Mouse (Mus musculus): Measurements from ENCODE around the gene Endog.
A peak's percentile ranks its signal among the peaks of the same experiment; 100 is the strongest.
"Not testable (repeated sequence)": the region's sequence is repeated elsewhere in the genome, so short reads cannot be mapped to it uniquely, and the experiment has no call there.

Endog gene

DNA sequence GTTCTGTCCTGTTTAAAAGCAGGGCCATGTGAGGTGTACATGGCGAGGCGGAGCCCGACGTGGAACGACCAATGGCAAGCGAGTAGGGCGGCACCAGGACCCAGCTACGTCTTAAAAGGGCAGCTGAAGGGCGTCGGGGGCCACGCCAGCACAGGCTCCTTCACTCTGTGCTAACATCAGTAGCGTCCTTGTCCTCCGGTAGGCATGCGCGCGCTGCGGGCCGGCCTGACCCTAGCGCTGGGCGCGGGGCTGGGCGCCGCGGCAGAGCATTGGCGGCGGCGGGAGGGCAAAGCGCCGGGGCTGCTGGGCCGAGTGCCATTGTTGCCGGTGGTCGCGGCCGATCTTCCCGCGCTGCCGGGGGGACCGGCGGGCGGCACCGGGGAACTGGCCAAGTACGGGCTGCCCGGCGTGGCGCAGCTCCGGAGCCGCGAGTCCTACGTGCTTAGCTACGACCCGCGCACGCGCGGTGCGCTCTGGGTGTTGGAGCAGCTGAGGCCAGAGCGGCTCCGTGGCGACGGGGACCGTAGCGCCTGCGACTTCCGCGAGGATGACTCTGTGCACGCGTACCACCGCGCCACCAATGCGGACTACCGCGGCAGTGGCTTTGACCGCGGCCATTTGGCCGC is at the start of gene Endog:
Gene Endog, plus strand, starts transcription at position 123 of the 626 bp plus-strand sequence.
- peak; percentile 93 for DNase-seq

- DNase-seq: no peak
These were observed 48.5 kb upstream of the Endog start for GRCm38 (mm10) chr2:30122766-30123165.

DNA sequence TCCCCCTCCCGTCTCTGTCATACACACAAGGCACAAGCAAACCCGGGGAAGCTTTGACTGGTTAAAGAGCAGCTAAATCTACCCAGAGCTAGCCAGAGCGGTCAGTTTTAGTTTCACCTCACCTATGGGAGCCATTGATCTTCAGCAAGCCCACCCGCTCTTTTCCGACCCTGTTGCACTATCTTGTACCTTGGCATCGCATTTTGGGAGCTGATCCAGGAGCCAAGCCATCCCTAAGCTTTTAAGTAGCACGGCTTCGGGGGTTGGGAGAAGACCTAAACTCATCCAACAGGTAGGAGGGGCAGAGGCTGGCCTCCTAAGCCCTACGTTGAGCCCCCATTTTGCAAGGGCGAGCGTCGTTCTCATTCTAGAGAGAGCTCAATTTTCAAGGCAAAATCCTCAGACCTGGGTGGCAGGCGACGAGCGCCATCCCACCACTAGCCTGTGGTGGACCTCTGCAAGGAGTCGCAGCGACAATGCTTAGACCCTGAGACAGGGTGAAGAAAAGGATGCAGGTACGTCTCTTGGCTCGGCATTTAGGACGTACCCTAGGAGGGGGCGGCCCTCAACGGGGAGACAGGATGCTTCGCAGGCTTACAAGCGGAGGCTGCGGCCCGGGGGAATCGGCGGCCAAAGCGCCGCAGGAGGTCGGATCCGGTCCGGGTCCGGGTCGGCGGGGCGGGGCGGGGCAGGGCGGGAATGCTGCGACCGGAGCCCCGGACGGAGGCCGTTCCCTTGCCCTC is 47.4 kb upstream of the Endog start:
- no peak for DNase-seq

GRCm38 (mm10) chr2:30124472-30125274 is 46.6 kb upstream of the Endog start, which contains the start of gene Zer1:
Gene Zer1, minus strand, starts transcription at chr2:30124585.
- peak; percentile 98 for DNase-seq

DNA sequence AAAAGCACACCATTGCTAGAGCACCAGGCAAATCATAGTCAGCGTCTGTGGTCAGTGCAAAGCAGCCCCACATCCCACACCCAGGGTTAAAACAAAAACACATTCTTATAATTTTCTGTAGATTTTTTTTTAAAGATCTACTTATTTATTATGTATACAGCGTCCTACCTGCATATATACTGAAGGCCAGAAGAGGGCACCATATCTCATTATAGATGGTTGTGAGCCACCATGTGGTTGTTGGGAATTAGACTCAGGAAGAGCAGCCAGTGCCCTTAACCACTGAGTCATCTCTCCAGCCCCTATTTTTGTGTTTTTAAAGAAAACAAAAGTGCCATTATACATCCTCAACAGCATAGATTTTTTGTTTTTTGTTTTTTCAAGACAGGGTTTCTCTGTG is 42.5 kb upstream of the Endog start:
- DNase-seq: peak; percentile 62

GRCm38 (mm10) chr2:30130156-30130555 is 41.1 kb upstream of the Endog start:
- DNase-seq: peak; percentile 46

DNA sequence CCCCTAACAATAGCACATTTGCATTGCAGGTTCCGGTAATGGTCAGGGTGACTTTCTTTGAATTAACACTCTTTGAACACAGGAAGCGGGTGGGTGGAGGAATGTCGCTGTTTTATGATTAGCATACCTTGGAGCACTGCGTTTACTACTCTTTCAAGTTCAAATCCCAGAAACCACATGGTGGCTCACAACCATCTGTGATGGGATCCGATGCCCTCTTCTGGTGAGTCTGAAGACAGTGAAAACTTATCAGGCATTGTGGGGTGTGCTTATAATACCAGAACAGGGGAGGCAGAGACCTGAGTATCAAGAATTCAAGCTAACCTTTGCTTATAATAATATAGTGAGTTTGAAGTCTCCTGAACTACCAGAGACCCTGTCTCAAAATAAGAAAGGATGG is 40.1 kb upstream of the Endog start:
- not testable (repeated sequence) for DNase-seq

GRCm38 (mm10) chr2:30132801-30133612 is 38.3 kb upstream of the Endog start:
- peak; percentile 87 for DNase-seq

DNA sequence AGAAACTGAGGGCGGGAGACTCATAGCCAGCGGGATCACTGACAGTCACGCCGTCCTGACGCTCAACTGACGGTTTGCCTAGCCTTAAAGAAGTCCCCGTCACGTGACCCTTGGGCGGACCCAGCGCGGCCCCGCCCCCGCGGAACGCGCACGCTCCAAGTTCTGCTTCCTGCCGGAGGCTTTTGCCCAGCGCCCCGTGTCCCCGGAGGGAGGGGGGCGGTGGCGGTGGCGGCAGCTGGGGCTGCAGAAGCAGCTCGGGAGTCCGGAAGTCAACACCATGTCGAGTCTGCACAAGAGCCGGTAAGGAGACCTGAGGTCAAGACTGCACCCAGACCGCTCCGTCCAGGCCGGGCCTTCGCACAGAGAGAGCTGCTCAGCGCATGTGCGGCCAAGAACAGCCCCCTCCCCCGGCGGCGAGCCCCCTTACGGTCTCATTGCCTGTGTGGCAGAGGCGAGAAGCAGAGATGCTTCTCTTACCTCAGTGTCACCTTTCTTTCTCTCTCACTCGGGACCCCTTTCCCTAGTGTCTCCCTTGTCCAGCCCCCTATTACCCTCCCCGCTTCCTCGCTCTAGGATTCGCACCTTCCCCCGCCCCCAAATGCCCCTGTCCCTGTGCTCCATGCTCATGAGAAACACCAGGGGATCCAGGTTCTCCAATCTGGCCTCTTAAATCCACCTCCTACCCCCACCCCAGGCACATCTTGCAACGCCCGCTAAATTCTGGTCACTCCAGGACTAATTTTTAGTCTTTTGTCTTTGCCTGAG is 37.5 kb upstream of the Endog start, which contains the start of gene Tbc1d13:
Gene Tbc1d13, plus strand, starts transcription at position 134 of the 765 bp plus-strand sequence.
- peak; percentile 99 for DNase-seq

DNA sequence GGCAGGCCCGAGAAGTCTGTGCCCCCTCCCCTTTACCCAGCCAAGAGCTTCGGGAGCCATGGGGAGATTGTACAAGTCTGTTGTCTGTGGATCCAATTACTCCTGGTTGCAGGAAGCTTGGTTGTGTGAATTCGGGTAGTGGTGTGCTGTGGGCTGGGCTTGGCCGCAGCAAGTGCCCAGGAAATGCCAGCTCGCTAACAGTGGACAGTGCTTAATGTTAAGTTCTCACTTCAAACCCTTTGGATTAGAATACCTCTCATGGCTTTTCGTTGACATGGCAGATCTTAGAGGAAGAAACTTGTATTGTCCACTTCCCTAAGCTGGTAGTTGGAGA is 36.9 kb upstream of the Endog start:
- no peak for DNase-seq

GRCm38 (mm10) chr2:30134928-30135620 is 36.2 kb upstream of the Endog start:
- DNase-seq: peak; percentile 80

DNA sequence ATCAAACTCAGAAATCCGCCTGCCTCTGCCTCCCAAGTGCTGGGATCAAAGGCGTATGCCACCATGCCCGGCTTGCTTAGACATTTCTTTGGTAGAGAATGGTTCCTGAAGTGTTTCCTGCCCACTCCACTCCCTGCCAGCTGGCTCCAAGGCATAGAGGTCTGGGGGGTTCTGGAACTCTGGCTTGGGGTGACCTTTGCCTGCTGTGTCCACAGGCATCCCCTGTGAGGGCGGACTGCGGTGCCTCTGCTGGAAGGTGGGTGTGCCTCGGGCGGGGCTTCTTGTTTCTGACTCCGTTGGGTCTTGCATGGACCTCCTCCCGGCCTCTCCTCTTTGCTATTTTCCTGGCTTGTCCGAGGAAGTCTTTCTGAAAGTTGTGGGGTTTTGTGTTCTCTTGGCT is 34.8 kb upstream of the Endog start:
- no peak for DNase-seq

DNA sequence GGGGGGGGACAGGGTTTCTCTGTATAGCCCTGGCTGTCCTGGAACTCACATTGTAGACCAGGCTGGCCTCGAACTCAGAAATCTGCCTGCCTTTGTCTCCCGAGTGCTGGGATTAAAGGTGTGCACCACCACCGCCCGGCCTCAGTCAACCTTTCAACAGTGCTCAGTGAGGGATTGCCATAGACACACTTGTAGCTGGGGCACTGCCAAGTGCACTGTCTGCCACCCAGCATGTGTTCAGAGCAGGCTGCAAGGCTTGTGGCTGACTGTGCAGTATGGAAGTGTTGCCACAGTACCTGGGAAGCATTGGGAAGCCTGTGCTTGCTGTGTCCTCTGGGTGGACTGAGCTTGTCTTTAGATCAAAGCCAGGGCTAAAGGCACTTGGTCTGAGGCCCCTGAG is 31.3 kb upstream of the Endog start:
- DNase-seq: peak; percentile 47

- no peak for DNase-seq
These were observed 26.9 kb upstream of the Endog start for GRCm38 (mm10) chr2:30144436-30144835.

GRCm38 (mm10) chr2:30147466-30147865 is 23.8 kb upstream of the Endog start:
- DNase-seq: peak; percentile 92

DNA sequence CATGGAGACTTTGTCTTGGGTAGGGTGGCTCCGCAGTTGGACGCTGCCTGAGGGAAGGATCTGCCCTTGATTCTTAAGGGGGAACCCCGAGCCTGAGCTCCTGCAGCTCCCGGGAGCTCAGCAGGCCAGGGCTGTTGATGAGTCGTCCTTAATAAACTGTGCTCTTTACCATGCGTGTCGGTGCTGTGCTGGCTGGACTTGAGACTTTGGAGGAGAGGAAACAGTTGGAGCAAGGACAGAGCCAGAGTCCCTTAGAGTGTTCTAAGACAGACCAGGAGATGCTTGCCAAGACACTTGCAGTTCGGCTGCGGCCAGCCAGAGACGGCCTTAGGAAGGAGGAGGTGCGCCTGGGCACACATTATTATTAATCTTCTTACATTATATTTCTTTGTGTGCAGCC is 19.5 kb upstream of the Endog start:
- DNase-seq: peak; percentile 58

GRCm38 (mm10) chr2:30152616-30153015 is 18.7 kb upstream of the Endog start:
- DNase-seq: no peak

GRCm38 (mm10) chr2:30159871-30160270 is 11.4 kb upstream of the Endog start:
- not testable (repeated sequence) for DNase-seq

GRCm38 (mm10) chr2:30161809-30162208 is 9.5 kb upstream of the Endog start:
- DNase-seq: peak; percentile 44

GRCm38 (mm10) chr2:30164340-30164932 is 6.9 kb upstream of the Endog start:
- DNase-seq: no peak

DNA sequence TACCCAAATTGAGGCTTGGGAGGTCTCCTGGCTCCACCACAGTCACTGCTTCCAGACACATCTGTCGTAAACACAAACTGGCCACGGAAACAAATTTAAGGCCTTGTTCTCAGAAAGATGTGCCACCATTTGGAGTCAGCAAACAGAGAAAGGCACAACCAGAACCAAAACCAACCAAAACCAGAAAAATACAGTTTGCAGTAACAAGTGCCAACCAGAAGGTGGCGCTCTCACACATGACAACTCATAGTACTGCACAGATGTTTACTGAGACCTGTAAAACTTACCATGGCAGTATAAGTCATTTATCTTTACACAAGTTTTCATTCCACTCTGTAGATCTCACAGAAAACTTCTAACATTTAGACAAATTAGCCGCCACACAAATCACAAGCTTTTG is 4.6 kb upstream of the Endog start:
- no peak for DNase-seq

All from kidney, postnatal 14 days (tissue).